8 mouse cellular contexts compared by ENCODE assay signal in genomic region chr7:34228641-34229040, GRCm38 (mm10). TPM values are rescaled to one million over a fixed set of nuclear protein-coding genes. Genes with fewer than 3 reads are reported as not detected.
DNase-seq lines count a peak whose midpoint lies in the region; ATAC-seq and TF ChIP-seq lines count a peak whose summit lies in the region.

No protein-coding gene starts in this region.

- DNase-seq in cerebellum, adult 11-12 months = peak; percentile 68
- DNase-seq in cerebellum, postnatal 4 days (ENCODE audit: low spot score in 2 of 2) = no peak
- no peak for DNase-seq in G1E (ENCODE audit: low spot score)
- DNase-seq in limb, embryonic 10.5 days (ENCODE audit: low spot score) = no peak
- DNase-seq in thymus, postnatal 10 days (ENCODE audit: low spot score in 2 of 2) = no peak
- DNase-seq in left cerebral cortex, postnatal 14 days (ENCODE audit: low spot score in 2 of 2) = no peak

- peak overlapping the region; percentile 88 for H3K4me3 ChIP-seq in G1E (ENCODE audit: low read depth, low read length)
- H3K4me3 ChIP-seq in forebrain, embryonic 12.5 days (replicated peaks) = peak overlapping the region; percentile 73
- peak overlapping the region; percentile 83 for H3K4me3 ChIP-seq in limb, embryonic 10.5 days
- peak overlapping the region; percentile 79 for H3K4me3 ChIP-seq in midbrain, embryonic 13.5 days (replicated peaks)

- TF ChIP-seq CTCF in G1E (IDR thresholded peaks at IDR 0.05; ENCODE audit: low read depth, low read length) = no peak

- ATAC-seq in G1E (ENCODE audit: extremely low read depth, insufficient number of reproducible peaks, low FRiP score, poor library complexity, severe bottlenecking) = no peak
- ATAC-seq in forebrain, embryonic 12.5 days (ENCODE audit: low FRiP score) = no peak
- ATAC-seq in midbrain, embryonic 13.5 days = no peak

- intact Hi-C loops in left cerebral cortex, postnatal 14 days (cut with DNase I) = no loop called here

- H3K4me2 ChIP-seq in forebrain, embryonic 12.5 days = peak overlapping the region; percentile 81
- peak overlapping the region; percentile 77 for H3K4me2 ChIP-seq in midbrain, embryonic 13.5 days (replicated peaks)

- 55% methylated on average over 9 of the region's 9 CpGs for WGBS in forebrain, embryonic 12.5 days
- WGBS in limb, embryonic 10.5 days = 62% methylated on average over 8 of the region's 9 CpGs
- 61% methylated on average over 9 of the region's 9 CpGs for WGBS in midbrain, embryonic 13.5 days

- no peaks in the 10 kb centered on the region for H3K9me3 ChIP-seq in G1E (replicated peaks)
- H3K9me3 ChIP-seq in forebrain, embryonic 12.5 days = no peaks in the 10 kb centered on the region
- no peaks in the 10 kb centered on the region for H3K9me3 ChIP-seq in limb, embryonic 10.5 days (replicated peaks)
- no peaks in the 10 kb centered on the region for H3K9me3 ChIP-seq in midbrain, embryonic 13.5 days

- H3K4me1 ChIP-seq in G1E (ENCODE audit: insufficient read depth, low read depth, low read length) = peaks cover 85% of the 10 kb centered on the region
- peaks cover 25% of the 10 kb centered on the region for H3K4me1 ChIP-seq in forebrain, embryonic 12.5 days
- peaks cover 41% of the 10 kb centered on the region for H3K4me1 ChIP-seq in limb, embryonic 10.5 days
- H3K4me1 ChIP-seq in midbrain, embryonic 13.5 days (replicated peaks) = peaks cover 38% of the 10 kb centered on the region

- no peaks in the 10 kb centered on the region for H3K27me3 ChIP-seq in G1E (ENCODE audit: insufficient read depth, low read length)
- H3K27me3 ChIP-seq in forebrain, embryonic 12.5 days = no peaks in the 10 kb centered on the region
- H3K27me3 ChIP-seq in limb, embryonic 10.5 days (ENCODE audit: low read depth, poor library complexity, severe bottlenecking) = no peaks in the 10 kb centered on the region
- no peaks in the 10 kb centered on the region for H3K27me3 ChIP-seq in midbrain, embryonic 13.5 days

- peak overlapping the region; percentile 87; the same call in 1 of the 2 replicates for H3K9ac ChIP-seq in forebrain, embryonic 12.5 days
- no peak overlapping the region for H3K9ac ChIP-seq in midbrain, embryonic 13.5 days (replicated peaks)

- H3K27ac ChIP-seq in forebrain, embryonic 12.5 days = no peak overlapping the region
- no peak overlapping the region for H3K27ac ChIP-seq in limb, embryonic 10.5 days
- H3K27ac ChIP-seq in midbrain, embryonic 13.5 days = no peak overlapping the region

- peaks cover 61% of the 10 kb centered on the region for H3K36me3 ChIP-seq in G1E (replicated peaks)
- peaks cover 44% of the 10 kb centered on the region for H3K36me3 ChIP-seq in forebrain, embryonic 12.5 days (replicated peaks)
- peaks cover 53% of the 10 kb centered on the region for H3K36me3 ChIP-seq in limb, embryonic 10.5 days
- peaks cover 41% of the 10 kb centered on the region for H3K36me3 ChIP-seq in midbrain, embryonic 13.5 days

RNA-seq across cellular contexts. Expression of gene Gpi1, which starts 1.5 kb away (rescaled TPM):
- total RNA-seq in G1E (2014; fragmentation: Nextera tagmentation) = 522 and 617 TPM in 2 replicates
- total RNA-seq in G1E (2017) = 590 and 664 TPM in 2 replicates
- polyA plus RNA-seq in G1E (2012) = 3,102 and 4,494 TPM in 2 replicates
- polyA plus RNA-seq in forebrain, embryonic 12.5 days (2016; fragmentation: Nextera tagmentation; extraction: Ambion mirVana) = 260 and 266 TPM in 2 replicates
- polyA plus RNA-seq in limb, embryonic 10.5 days (2016; fragmentation: Nextera tagmentation; extraction: Ambion mirVana) = 291 and 361 TPM in 2 replicates
- 191 and 203 TPM in 2 replicates for polyA plus RNA-seq in midbrain, embryonic 13.5 days (2015; fragmentation: Nextera tagmentation; extraction: Ambion mirVana)
- 100 to 1,000 TPM; 676 to 689 TPM for total RNA-seq in left cerebral cortex, postnatal 14 days (2021)

RNA-seq across cellular contexts. Expression of gene Gm6096, which starts 22.2 kb away (rescaled TPM):
- total RNA-seq in G1E (2014; fragmentation: Nextera tagmentation) (not detected in 2 replicates), G1E (2017) (not detected in 2 replicates)
- not detected in 2 replicates for polyA plus RNA-seq in G1E (2012)
- polyA plus RNA-seq in forebrain, embryonic 12.5 days (2016; fragmentation: Nextera tagmentation; extraction: Ambion mirVana) = not detected in 2 replicates
- 0.38 TPM in 1 of 2 replicates, not detected in the other for polyA plus RNA-seq in limb, embryonic 10.5 days (2016; fragmentation: Nextera tagmentation; extraction: Ambion mirVana)
- polyA plus RNA-seq in midbrain, embryonic 13.5 days (2015; fragmentation: Nextera tagmentation; extraction: Ambion mirVana) = 0.44 TPM in 1 of 2 replicates, not detected in the other
- not detected for total RNA-seq in left cerebral cortex, postnatal 14 days (2021)

RNA-seq across cellular contexts. Expression of gene Pdcd2l, which starts 32.2 kb away (rescaled TPM):
- 36.6 and 38.6 TPM in 2 replicates for total RNA-seq in G1E (2014; fragmentation: Nextera tagmentation)
- total RNA-seq in G1E (2017) = 48.3 and 49.8 TPM in 2 replicates
- polyA plus RNA-seq in G1E (2012) = 6.9 and 8.0 TPM in 2 replicates
- 64.1 and 67.5 TPM in 2 replicates for polyA plus RNA-seq in forebrain, embryonic 12.5 days (2016; fragmentation: Nextera tagmentation; extraction: Ambion mirVana)
- polyA plus RNA-seq in limb, embryonic 10.5 days (2016; fragmentation: Nextera tagmentation; extraction: Ambion mirVana) = 75.4 and 88.1 TPM in 2 replicates
- polyA plus RNA-seq in midbrain, embryonic 13.5 days (2015; fragmentation: Nextera tagmentation; extraction: Ambion mirVana) = 87.3 and 87.9 TPM in 2 replicates
- total RNA-seq in left cerebral cortex, postnatal 14 days (2021) = 10 to 100 TPM; 22.8 to 25.4 TPM

RNA-seq across cellular contexts. Expression of gene Uba2, which starts 59.2 kb away (rescaled TPM):
- 251 and 253 TPM in 2 replicates for total RNA-seq in G1E (2014; fragmentation: Nextera tagmentation)
- 334 TPM in 2 replicates for total RNA-seq in G1E (2017)
- polyA plus RNA-seq in G1E (2012) = 57.5 and 69.1 TPM in 2 replicates
- 251 and 253 TPM in 2 replicates for polyA plus RNA-seq in forebrain, embryonic 12.5 days (2016; fragmentation: Nextera tagmentation; extraction: Ambion mirVana)
- 297 and 310 TPM in 2 replicates for polyA plus RNA-seq in limb, embryonic 10.5 days (2016; fragmentation: Nextera tagmentation; extraction: Ambion mirVana)
- 215 and 224 TPM in 2 replicates for polyA plus RNA-seq in midbrain, embryonic 13.5 days (2015; fragmentation: Nextera tagmentation; extraction: Ambion mirVana)
- total RNA-seq in left cerebral cortex, postnatal 14 days (2021) = 10 to 100 TPM; 81.0 to 81.1 TPM
